25 mouse cellular contexts compared by ENCODE assay signal in genomic region chr1:189926279-189926678, GRCm38 (mm10). TPM values are rescaled to one million over a fixed set of nuclear protein-coding genes. Genes with fewer than 3 reads are reported as not detected.
DNase-seq lines count a peak whose midpoint lies in the region; ATAC-seq and TF ChIP-seq lines count a peak whose summit lies in the region.
"Had no signal": no experiment of that assay in that cellular context is flagged by ENCODE, and none has a peak within 500 bp of the region (broad histone marks: within the 10 kb centered on the region; RNA-seq: fewer than 3 reads in every experiment).

No protein-coding gene starts in this region.

- WGBS in heart, embryonic 12.5 days = 33% methylated on average over 8 of the region's 8 CpGs
- WGBS in heart, adult 2 months = 48% methylated on average over 8 of the region's 8 CpGs
- 39% methylated on average over 8 of the region's 8 CpGs for WGBS in heart, embryonic 15.5 days
- WGBS in limb, embryonic 10.5 days = 67% methylated on average over 8 of the region's 8 CpGs

- no peaks in the 10 kb centered on the region for H3K36me3 ChIP-seq in heart, embryonic 12.5 days
- no peaks in the 10 kb centered on the region for H3K36me3 ChIP-seq in heart, adult 2 months (ENCODE audit: control insufficient read depth, insufficient read depth, low read length)
- no peaks in the 10 kb centered on the region for H3K36me3 ChIP-seq in heart, embryonic 15.5 days
- H3K36me3 ChIP-seq in limb, embryonic 10.5 days = no peaks in the 10 kb centered on the region
- H3K36me3 ChIP-seq: forebrain, embryonic 10.5 days; G1E; hindbrain, embryonic 12.5 days; hindbrain, embryonic 15.5 days had no signal

- no peak for TF ChIP-seq EP300 in heart, adult 2 months (IDR thresholded peaks at IDR 0.05; ENCODE audit: insufficient read depth, low read depth, low read length)

- TF ChIP-seq CTCF in heart, adult 2 months (IDR thresholded peaks at IDR 0.05) = no peak

- no peak for TF ChIP-seq POLR2A in heart, adult 2 months (IDR thresholded peaks at IDR 0.05; ENCODE audit: insufficient read depth, low read depth, low read length)

- H3K9ac ChIP-seq in heart, embryonic 12.5 days = no peak overlapping the region
- H3K9ac ChIP-seq in heart, adult 2 months (ENCODE audit: low read depth, low read length) = no peak overlapping the region; the same call in 1 of the 2 replicates
- H3K9ac ChIP-seq in heart, embryonic 15.5 days = no peak overlapping the region; the same call in 1 of the 2 replicates
- H3K9ac ChIP-seq: forebrain, embryonic 13.5 days; hindbrain, embryonic 12.5 days; hindbrain, embryonic 15.5 days had no signal

- H3K4me1 ChIP-seq in heart, embryonic 12.5 days (replicated peaks) = peaks cover 47% of the 10 kb centered on the region
- peaks cover 9% of the 10 kb centered on the region for H3K4me1 ChIP-seq in heart, adult 2 months (ENCODE audit: control insufficient read depth, insufficient read depth, low read length)
- peaks cover 37% of the 10 kb centered on the region for H3K4me1 ChIP-seq in heart, embryonic 15.5 days (replicated peaks)
- peaks cover 56% of the 10 kb centered on the region for H3K4me1 ChIP-seq in limb, embryonic 10.5 days

- no peaks in the 10 kb centered on the region for H3K9me3 ChIP-seq in heart, embryonic 12.5 days (replicated peaks)
- no peaks in the 10 kb centered on the region for H3K9me3 ChIP-seq in heart, embryonic 15.5 days (replicated peaks)
- H3K9me3 ChIP-seq in limb, embryonic 10.5 days (replicated peaks) = no peaks in the 10 kb centered on the region
- H3K9me3 ChIP-seq: forebrain, embryonic 10.5 days; forebrain, embryonic 13.5 days; hindbrain, embryonic 12.5 days; hindbrain, embryonic 15.5 days had no signal

- no peak overlapping the region for H3K4me3 ChIP-seq in heart, embryonic 12.5 days
- no peak overlapping the region for H3K4me3 ChIP-seq in heart, adult 2 months
- H3K4me3 ChIP-seq in heart, embryonic 15.5 days = no peak overlapping the region
- H3K4me3 ChIP-seq in limb, embryonic 10.5 days = no peak overlapping the region
- H3K4me3 ChIP-seq: forebrain, embryonic 10.5 days; forebrain, embryonic 13.5 days; hindbrain, embryonic 12.5 days; hindbrain, embryonic 15.5 days had no signal

- peak overlapping the region; percentile 42; the same call in 1 of the 2 replicates for H3K27ac ChIP-seq in heart, embryonic 12.5 days (ENCODE audit: poor library complexity, severe bottlenecking)
- no peak overlapping the region for H3K27ac ChIP-seq in heart, adult 2 months
- H3K27ac ChIP-seq in heart, embryonic 15.5 days = peak overlapping the region; percentile 95
- H3K27ac ChIP-seq in limb, embryonic 10.5 days = peak overlapping the region; percentile 14; the same call in 1 of the 2 replicates
- H3K27ac ChIP-seq: forebrain, embryonic 10.5 days; forebrain, embryonic 13.5 days; hindbrain, embryonic 12.5 days; hindbrain, embryonic 15.5 days had no signal

- intact Hi-C loops in heart, adult 2 months (cut with DNase I) = loop anchor here (2.0 kb wide), 3 partner anchors 47 to 251 kb away; no protein-coding TSS in a partner anchor
- intact Hi-C loops in heart, postnatal 25 days (cut with DNase I) = loop anchor here (2.0 to 5.0 kb wide), 2 partner anchors 223 to 249 kb away; no protein-coding TSS in a partner anchor

- H3K79me2 ChIP-seq in heart, adult 2 months (replicated peaks; ENCODE audit: control insufficient read depth, insufficient read depth, low read length) = no peaks in the 10 kb centered on the region

- no peak for DNase-seq in heart, adult 2 months
- no peak for DNase-seq in heart, adult 8-10 months (ENCODE audit: low spot score)
- peak; percentile 39 for DNase-seq in heart, postnatal 4 days
- DNase-seq in heart, postnatal 25 days (ENCODE audit: low spot score) = no peak
- DNase-seq in limb, embryonic 10.5 days (ENCODE audit: low spot score) = peak; percentile 28
- DNase-seq: adrenal gland, postnatal 10 days; adrenal gland, postnatal 36 days; B cell, adult 2 months; cerebellum, adult 18-20 months; cerebellum, adult 9-10 months; cerebellum, postnatal 14 days; gastrocnemius, postnatal 10 days; gastrocnemius, postnatal 36 days; kidney, adult 2 months had no signal

- no peak overlapping the region for H3K4me2 ChIP-seq in heart, embryonic 12.5 days
- H3K4me2 ChIP-seq in heart, embryonic 15.5 days = peak overlapping the region; percentile 29; the same call in 1 of the 2 replicates
- H3K4me2 ChIP-seq: forebrain, embryonic 13.5 days; hindbrain, embryonic 12.5 days; hindbrain, embryonic 15.5 days had no signal

- no peak for ATAC-seq in heart, embryonic 12.5 days (ENCODE audit: insufficient number of reproducible peaks, low FRiP score)
- no peak for ATAC-seq in heart, embryonic 15.5 days (replicated peaks; ENCODE audit: insufficient number of reproducible peaks, insufficient read depth, low FRiP score, low read depth)
- ATAC-seq: forebrain, embryonic 13.5 days; forebrain, embryonic 16.5 days; intestine, postnatal 0 days; Patski had no signal

- no peaks in the 10 kb centered on the region for H3K27me3 ChIP-seq in heart, embryonic 12.5 days (replicated peaks)
- no peaks in the 10 kb centered on the region for H3K27me3 ChIP-seq in heart, adult 2 months (ENCODE audit: control insufficient read depth, insufficient read depth, low read length)
- no peaks in the 10 kb centered on the region for H3K27me3 ChIP-seq in heart, embryonic 15.5 days
- H3K27me3 ChIP-seq in limb, embryonic 10.5 days (ENCODE audit: low read depth, poor library complexity, severe bottlenecking) = peaks cover 14% of the 10 kb centered on the region; the same call in 1 of the 2 replicates
- H3K27me3 ChIP-seq: CH12.LX; hindbrain, embryonic 15.5 days; Patski had no signal

RNA-seq across cellular contexts. Expression of gene Smyd2, which starts 4.1 kb away (rescaled TPM):
- 172 and 177 TPM in 2 replicates for polyA plus RNA-seq in heart, embryonic 12.5 days (2016; fragmentation: Nextera tagmentation; extraction: Ambion mirVana)
- total RNA-seq in heart, adult 2 months (2021) = 10 to 100 TPM; 81.5 to 99.2 TPM
- polyA plus RNA-seq in heart, adult 2 months (2012; rRNA removed) = 117 and 142 TPM in 2 replicates
- polyA plus RNA-seq in heart, embryonic 15.5 days (2015; fragmentation: Nextera tagmentation; extraction: Ambion mirVana) = 208 and 210 TPM in 2 replicates
- 100 to 1,000 TPM in 2 of 4 experiments, 10 to 100 TPM in 2; 83.0 to 114 (median 106) TPM for total RNA-seq in heart, adult 8-10 months (2022)
- 100 to 1,000 TPM; 192 to 202 TPM for total RNA-seq in heart, postnatal 4 days (2021)
- 100 to 1,000 TPM; 105 to 109 TPM for total RNA-seq in heart, postnatal 25 days (2021)
- polyA plus RNA-seq in limb, embryonic 10.5 days (2016; fragmentation: Nextera tagmentation; extraction: Ambion mirVana) = 79.5 and 89.4 TPM in 2 replicates
- total RNA-seq: G1E had no signal
- polyA plus RNA-seq: G1E had no signal

Comparison
In these comparisons a context has a peak if more than half of its experiments do, and no peak if none do; other contexts are left out.
1. DNase-seq: peak in heart, postnatal 4 days (single experiment) and limb, embryonic 10.5 days (single experiment); none in heart, adult 2 months (0 of 2), heart, adult 8-10 months (single experiment) and heart, postnatal 25 days (single experiment).